Mouse (Mus musculus) layer of hippocampus, postnatal 10 days (tissue): Measurements from ENCODE around the gene Hdhd5. TPM values are rescaled to one million over a fixed set of nuclear protein-coding genes. Genes with fewer than 3 reads are reported as not detected.
A peak's percentile ranks its signal among the peaks of the same experiment; 100 is the strongest.

Experiments
- DNase-seq, 2 experiments: peaks; one replicate each; pipeline ENCODE4 v3.0.0; 2021; ENCODE audit warnings: low spot score in 2 of 2
- total RNA-seq, 2 experiments: library from RNA; stranded (reverse); gene quantifications; 2 replicates each; pipeline ENCODE4 v1.2.3; 2021

The Hdhd5 gene
- total RNA-seq, 2 experiments from 2014 or later: 34.3 to 37.2 TPM

DNA sequence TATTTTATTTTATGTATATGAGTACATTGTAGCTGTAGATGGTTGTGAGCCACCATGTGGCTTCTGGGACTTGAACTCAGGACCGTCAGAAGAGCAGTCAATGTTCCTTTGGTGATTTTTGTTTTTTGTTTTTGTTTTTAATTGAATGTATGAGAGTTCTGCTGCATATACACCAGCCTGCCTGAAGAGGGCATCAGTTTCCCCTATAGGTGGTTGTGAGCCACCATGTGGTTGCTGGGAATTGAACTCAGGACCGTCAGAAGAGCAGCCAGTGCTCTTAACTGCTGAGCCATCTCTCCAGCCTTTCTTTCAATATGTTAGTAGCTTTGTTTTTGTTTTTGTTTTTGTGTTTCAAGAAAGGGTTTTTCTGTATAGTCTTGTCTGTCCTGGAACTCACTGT lies 5.2 kb upstream of the Hdhd5 start:
- no peak for DNase-seq

GRCm38 (mm10) chr6:120532594-120532993 lies 1.5 kb upstream of the Hdhd5 start:
- no peak for DNase-seq

DNA sequence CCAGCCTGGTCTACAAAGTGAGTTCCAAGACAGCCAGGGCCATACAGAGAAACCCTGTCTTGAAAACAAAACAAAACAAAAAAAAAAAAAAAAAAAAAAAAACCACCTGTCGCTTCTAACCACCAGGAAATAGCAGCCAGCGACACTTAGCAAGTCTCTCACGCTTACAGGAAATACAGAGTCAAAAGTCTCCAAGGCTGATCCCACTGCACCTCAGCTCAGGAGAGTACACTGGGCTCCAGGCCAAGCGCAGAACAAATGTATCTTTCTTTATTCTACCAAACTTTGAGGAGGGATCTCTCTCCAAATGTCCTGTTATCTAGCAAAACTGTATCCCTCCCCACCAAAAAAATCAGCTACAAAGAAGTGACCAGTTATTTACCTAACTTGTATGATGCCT lies 2.0 kb downstream of the Hdhd5 start:
- DNase-seq: no peak

DNA sequence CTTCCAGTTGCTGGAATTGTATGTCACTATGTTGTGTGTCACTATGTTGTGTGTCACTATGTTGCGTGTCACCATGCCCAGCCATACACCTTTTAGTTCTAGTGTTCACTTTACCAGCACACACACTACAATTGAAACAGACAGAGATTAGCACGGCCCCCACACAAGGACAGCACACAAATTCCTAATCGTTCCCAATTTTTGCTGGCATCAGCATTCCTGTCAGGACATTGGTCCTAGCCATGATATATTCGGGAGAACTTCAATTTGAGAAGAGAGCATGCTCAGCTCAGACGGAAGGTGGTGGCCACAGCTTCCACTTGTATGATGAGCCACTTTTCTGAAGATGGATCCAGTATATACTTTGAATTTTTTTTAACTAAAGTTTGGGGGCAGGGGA lies 6.3 kb downstream of the Hdhd5 start:
- DNase-seq: no peak

DNA sequence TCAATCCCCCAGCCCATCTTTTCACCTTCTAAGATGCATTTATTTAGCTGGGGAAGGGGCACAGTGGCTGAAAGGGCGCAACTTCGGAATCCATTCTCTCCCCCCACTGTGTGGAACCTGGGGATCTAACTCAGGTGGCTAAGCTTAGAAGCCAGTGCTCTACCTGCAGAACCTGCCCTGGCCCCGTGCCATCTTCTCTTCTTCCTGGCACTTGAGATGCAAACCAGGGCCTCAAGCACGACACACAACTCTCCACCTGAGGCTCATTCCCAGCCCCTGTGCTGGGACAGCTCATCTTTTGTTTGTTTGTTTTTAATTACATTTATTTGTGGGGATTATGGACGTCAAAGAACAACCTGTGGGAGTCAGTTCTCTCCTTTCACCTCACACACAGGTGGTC lies 11.5 kb downstream of the Hdhd5 start:
- no peak for DNase-seq

- DNase-seq: no peak
Measured at GRCm38 (mm10) chr6:120517311-120517710, 13.8 kb downstream of the Hdhd5 start.

DNA sequence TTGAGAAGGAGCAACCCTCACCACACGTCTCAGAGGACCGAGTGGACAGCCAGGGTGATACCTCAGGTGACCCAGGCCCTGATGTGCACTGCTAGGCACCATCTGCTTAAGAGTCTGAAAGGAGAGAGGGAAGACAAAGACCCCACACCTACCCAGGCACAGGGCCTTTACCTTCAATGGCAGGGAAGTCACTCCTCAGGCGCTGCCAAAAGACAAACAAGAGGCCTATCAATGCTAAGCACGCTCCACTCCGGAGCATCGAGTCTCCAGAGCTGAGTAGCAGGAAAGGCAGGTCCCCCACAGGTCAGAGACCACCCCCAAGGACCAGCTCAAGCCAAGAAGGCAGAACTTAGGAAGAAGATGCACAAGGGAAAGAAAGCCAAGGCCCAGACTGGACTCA lies 14.2 kb downstream of the Hdhd5 start:
- DNase-seq: no peak

GRCm38 (mm10) chr6:120516422-120516821 lies 14.7 kb downstream of the Hdhd5 start:
- no peak for DNase-seq

DNA sequence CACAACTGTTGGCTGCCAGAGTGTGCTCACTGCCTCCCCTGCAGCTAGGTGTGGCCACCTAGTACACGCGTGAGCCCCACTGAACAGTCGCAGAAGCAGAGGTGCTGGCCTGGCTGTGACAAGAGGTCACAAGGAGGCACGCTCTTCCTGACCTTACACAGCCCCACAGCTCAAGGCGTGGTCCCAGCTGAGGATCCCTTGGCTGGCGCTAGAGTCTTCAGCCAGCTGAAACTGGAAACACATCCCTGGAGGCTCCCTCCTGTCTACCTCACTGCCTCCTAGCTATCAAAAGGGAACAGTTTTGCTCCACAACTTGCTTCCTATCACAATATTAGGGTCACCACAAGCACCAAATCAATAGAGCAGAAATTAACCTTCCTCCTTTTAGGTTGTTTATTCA lies 19.9 kb downstream of the Hdhd5 start:
- DNase-seq: no peak

- DNase-seq: no peak
Measured at GRCm38 (mm10) chr6:120510425-120510824, 20.7 kb downstream of the Hdhd5 start.

DNA sequence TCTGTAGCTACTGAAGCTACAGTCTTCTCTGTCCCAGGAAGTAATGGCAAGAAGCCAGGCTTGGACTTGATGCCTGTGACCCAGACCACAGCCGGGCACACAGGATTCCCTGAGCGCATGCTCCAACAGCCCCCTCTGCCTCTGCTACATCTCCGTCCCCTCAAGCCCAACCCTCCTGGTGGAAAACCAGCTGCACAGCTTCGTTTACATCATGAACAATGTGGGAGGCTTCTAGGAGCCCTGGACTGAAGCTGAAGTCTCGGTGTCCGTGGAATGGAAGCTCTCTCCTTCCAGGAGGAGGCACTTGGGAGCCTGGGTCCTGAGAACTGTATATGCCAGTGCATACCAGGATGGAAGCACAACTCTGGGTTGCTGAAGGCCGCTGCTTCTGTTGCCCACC lies 21.1 kb downstream of the Hdhd5 start:
- DNase-seq: no peak

GRCm38 (mm10) chr6:120508645-120509044 lies 22.5 kb downstream of the Hdhd5 start:
- no peak for DNase-seq

DNA sequence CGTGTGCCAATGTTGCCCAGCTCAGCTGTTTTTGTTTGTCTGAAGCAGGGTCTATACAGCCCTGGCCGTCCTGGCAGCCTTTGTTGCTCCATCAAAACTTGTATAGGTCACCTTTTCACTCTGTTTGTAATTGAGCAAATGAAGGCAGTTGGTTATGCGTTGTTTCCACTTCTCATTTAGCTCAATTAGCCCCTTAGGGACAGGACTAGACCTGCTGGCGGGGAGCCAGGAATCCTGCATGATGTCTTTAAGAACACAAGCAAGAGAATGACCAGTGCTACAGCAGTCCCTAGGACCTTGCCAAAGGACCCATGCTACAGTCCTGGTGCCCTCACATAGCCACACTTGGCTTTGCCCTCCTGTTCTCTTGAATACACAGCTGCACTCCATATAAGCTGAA lies 25.6 kb downstream of the Hdhd5 start:
- no peak for DNase-seq

- DNase-seq: no peak
Measured at GRCm38 (mm10) chr6:120504051-120504450, 27.1 kb downstream of the Hdhd5 start.

DNA sequence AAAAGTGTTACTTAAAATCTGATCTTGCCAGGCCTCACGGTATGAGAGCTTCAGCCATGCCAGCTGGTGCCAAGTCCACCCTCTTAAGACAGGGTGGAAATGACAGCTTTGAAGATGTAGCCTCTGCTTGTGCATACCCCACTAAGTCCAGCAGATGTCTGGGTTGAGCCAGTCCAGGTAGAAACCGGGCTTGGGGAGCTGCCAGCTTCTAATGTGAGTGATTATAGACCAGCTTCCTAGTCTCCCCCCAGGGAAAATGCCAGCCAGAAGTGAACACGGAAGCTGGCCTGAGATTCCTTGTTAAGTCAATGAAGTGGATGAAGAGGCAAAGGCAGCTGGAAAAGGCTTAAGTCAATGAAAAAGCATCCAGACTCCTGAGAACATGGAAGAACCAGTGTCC lies 34.6 kb downstream of the Hdhd5 start:
- no peak for DNase-seq

GRCm38 (mm10) chr6:120493374-120494181 lies 37.5 kb downstream of the Hdhd5 start, which contains the start of gene Tmem121b:
TSS of gene Tmem121b (minus strand) at chr6:120493807.
- peak; percentile 87 to 93 for DNase-seq

- peak; percentile 42 to 58 for DNase-seq
Measured at GRCm38 (mm10) chr6:120492499-120493373, 38.4 kb downstream of the Hdhd5 start.

- DNase-seq: peak in 1 of 2 experiments; percentile 40
Measured at GRCm38 (mm10) chr6:120491862-120492498, 39.1 kb downstream of the Hdhd5 start.

DNA sequence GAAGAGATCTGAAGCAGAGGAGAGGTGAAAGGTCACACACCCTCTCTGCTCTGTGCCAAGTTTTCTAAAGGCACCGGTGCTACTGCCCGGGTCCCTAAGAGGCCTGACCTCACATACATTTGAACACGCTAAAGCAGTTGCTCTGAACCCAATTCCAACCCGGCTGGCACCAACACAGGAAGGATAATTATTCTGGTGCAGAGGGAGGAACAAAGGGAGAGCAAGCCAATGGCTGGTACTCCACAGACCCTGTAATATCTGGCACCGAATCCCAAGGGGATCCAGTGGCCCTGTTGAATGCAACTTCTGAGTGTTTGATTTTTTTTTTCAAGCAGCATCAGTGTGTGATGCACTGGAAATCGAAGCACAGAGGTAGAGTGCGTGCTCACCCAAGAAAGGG lies 40.1 kb downstream of the Hdhd5 start:
- DNase-seq: no peak

- DNase-seq: no peak
Measured at GRCm38 (mm10) chr6:120489461-120489860, 41.7 kb downstream of the Hdhd5 start.

DNA sequence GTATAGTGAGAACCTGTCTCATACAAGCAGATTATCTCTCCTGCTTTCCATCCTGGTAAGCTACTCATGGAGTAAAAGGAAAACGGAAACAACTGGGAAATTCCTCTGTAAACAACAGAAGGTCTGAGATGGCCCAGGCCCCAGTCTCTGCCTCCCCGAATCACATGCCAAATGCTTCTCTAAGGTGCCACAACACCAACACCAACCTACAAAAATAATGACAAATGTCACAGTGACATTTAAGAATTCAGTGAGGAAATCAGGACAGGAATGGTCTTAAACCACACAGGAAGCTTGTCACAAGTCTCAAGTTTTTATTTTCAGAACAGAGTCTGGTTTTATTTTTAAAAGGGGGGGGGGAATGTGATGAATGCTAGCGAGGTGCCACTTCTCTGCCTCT lies 42.5 kb downstream of the Hdhd5 start:
- DNase-seq: no peak

GRCm38 (mm10) chr6:120486051-120486510 lies 45.0 kb downstream of the Hdhd5 start:
- DNase-seq: no peak
